Mouse (Mus musculus) right cerebral cortex, adult 2 months (tissue): ENCODE results near the gene Prr3.
A peak's percentile ranks its signal among the peaks of the same experiment; 100 is the strongest.
"Not testable (repeated sequence)": the region's sequence is repeated elsewhere in the genome, so short reads cannot be mapped to it uniquely, and the experiment has no call there.

Source experiments
- DNase-seq, 2 experiments: peaks; one replicate each; pipeline ENCODE4 v3.0.0; 2021 to 2022; ENCODE audit warnings: low spot score in 2 of 2

Gene Prr3

DNA sequence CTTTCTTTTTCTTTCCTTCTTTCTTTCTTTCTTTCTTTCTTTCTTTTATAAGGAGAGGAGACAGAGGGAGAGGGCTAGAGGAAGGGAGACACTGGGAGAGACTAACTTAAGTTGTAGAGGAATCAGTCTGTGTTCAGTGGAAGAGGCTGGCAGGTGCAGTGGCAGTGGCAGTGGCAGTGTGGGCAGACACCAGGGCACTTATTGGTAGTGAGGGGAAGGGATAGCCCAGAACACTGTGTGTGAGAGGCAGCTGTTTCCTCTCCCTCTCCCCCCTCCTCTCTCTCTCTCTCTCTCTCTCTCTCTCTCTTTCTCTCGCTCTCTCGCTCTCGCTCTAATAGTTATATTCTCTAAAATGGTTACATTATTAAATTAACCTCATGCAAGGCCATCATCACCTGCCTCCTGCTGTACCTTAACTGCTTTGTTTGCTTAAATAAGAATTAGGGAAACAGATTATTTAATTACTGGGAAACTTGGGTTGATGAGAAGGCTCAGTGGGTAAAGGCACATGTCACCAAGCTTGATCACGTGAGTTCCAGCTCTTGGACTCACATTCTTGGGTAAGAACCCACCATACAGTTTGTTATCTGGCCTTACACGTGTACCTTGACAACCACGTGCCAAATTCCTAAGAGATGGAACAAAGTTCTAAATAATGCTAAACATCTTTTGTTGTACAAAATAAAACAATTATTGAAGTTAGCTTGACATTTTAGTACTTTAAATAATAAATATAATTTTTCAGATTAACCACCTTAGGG lies 18.7 kb upstream of the Prr3 start:
- no peak for DNase-seq

GRCm38 (mm10) chr17:35997713-35998510 lies 17.9 kb upstream of the Prr3 start:
- DNase-seq = no peak

GRCm38 (mm10) chr17:35996949-35997348 lies 16.9 kb upstream of the Prr3 start:
- DNase-seq = peak; percentile 94 to 99

GRCm38 (mm10) chr17:35994879-35995240 lies 14.8 kb upstream of the Prr3 start:
- DNase-seq = no peak

- DNase-seq = peak; percentile 82 to 83
Observed at GRCm38 (mm10) chr17:35994175-35994878, 14.3 kb upstream of the Prr3 start.

GRCm38 (mm10) chr17:35993675-35994074 lies 13.6 kb upstream of the Prr3 start:
- peak; percentile 76 to 84 for DNase-seq

- DNase-seq = no peak
Observed at GRCm38 (mm10) chr17:35991781-35992180, 11.7 kb upstream of the Prr3 start.

GRCm38 (mm10) chr17:35981776-35982175 lies 1.7 kb upstream of the Prr3 start:
- no peak for DNase-seq

GRCm38 (mm10) chr17:35980363-35980754 lies 323 bp upstream of the Prr3 start:
- peak; percentile 37 to 58 for DNase-seq

GRCm38 (mm10) chr17:35978811-35979400 lies 1.1 kb downstream of the Prr3 start:
- DNase-seq = peak in 1 of 2 experiments; percentile 84

DNA sequence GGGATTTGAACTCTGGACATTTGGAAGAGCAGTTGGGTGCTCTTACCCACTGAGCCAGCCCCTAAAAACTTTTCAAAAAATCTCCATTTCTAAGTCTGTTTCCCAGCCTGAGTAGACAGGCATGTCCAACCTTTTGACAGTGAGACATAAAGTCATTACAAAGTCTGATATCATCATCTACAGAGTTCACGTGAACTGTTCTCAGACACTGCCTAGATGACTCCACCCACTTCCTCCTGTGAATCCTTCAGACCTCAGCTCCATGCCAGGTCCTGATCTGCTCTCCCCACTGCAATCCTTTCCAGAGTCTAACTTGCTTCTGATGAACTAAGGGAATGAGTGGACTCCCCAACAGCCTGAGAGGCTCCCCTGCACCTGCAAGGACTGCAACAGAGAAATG lies 7.9 kb downstream of the Prr3 start:
- DNase-seq = no peak

- peak; percentile 98 to 99 for DNase-seq
Observed at GRCm38 (mm10) chr17:35969418-35970389, 10.3 kb downstream of the Prr3 start, which contains the start of gene Abcf1. Gene Abcf1, minus strand, starts transcription at chr17:35969761.

DNA sequence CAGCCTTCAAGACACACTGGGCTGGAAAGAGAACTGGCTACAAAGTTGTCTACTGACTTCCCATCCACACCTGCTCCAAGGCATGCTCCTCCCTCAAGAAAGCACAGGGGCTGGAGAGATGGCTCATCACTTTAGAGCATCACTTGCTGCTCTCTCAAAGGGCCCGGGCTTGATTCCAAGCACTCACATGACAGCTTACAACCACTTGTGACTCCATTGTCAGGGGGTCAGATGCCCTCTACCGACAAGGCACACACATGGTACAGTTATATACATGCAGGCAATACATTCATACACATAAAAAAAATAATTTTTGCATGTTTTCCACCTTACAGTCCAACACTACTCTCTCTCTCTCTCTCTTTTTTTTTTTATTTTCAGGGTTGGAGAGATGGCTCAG lies 12.4 kb downstream of the Prr3 start:
- DNase-seq = no peak

- no peak for DNase-seq
Observed at GRCm38 (mm10) chr17:35963279-35963678, 16.8 kb downstream of the Prr3 start.

DNA sequence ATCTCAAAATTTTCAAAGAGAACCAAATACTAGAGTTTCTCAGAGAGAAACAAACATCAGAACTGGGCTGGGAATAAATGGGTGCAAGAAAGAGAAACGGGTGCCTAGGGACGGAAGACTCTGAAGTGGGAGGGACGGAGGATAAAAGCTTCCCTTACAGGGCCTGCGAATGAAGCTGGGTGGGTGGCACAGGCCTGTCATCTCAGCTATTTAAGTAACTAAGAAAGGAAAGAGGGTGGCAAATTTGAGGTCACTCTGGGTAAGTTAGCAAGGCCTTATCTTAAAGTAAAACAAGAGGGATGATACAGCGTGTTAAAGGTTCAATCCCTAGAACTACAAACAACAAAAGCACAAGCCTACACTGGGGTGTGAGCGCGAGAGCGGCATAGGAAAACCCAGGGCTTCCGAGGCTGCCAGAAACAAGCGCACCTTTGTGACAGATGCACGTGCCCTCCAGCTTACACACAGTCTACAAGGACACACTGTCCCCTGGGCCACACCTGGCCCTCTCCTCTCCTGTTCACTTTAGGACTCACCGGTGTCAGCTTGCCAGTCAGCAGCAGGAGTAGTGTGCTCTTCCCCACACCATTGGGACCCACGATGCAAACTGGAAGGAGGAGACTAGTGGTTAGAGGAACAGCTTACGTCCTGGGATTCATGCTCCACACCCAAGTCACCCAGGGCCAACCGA lies 21.4 kb downstream of the Prr3 start:
- no peak for DNase-seq

DNA sequence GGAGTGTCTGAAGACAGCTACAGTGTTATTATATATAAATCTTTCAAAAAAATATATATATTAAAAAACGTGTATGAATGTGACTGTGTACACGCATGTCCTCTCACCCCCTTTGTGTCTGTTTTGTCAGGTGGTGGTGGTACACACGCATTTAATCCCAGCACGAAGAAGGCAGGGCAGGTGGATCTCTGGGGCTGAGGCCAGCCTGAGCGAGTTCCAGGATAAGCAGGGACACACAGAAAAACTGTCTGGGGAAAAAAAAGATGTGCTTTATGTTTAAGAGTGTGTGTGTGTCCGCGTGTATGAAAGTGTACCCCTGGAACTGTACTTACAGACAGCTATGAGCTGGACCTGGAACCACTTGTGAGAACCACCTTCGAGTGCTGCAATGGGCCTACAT lies 25.4 kb downstream of the Prr3 start:
- DNase-seq = no peak

- DNase-seq = not testable (repeated sequence)
Observed at GRCm38 (mm10) chr17:35952559-35952958, 27.5 kb downstream of the Prr3 start.

GRCm38 (mm10) chr17:35950946-35951345 lies 29.1 kb downstream of the Prr3 start:
- DNase-seq = not testable (repeated sequence)

DNA sequence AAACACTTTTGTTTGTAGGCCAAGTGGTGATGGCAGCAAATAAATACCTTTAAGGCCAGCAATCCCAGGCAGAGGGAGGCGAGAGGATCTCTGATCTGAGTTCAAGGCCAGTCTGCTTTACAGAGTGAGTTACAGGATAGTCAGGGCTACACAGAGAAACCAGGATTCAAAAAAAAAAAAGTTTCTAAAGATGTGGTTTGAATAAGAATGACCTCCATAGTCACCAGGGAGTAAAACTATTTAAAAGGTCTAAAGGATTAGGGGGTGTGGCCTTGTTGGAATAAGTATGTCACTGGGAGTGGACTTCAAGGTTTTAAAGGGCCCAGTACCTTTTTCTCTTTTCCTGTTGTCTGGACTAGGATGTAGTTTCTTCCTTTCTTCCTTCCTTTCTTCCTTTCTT lies 40.1 kb downstream of the Prr3 start:
- no peak for DNase-seq

DNA sequence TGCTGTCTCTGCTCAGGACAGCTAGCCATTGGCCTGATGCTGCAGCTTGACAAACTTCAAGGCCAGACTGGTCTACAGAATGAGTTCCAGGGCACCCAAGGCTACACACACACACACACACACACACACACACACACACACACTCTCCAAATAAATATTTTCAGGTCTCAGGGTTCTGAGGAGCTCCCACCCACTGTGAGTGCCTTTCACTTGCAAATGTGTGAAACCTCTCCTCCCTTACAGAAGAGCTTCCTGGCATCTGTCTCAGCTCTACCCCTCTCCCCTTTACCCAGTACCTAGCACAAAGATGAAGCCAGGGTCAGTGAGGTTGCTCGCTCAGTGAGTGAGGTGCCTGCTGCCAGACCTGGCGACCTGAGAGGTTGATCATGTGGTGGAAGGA lies 40.9 kb downstream of the Prr3 start:
- no peak for DNase-seq
